Mouse (Mus musculus) fat pad, adult 2 months (tissue): ENCODE results near the gene Prkca.

Experiments
- DNase-seq: peaks from one replicate; pipeline ENCODE4 v3.0.0-alpha.2; 2011; ENCODE audit warnings: low read depth, low spot score; ENCODE audit errors: extremely low read depth

Gene Prkca

DNA sequence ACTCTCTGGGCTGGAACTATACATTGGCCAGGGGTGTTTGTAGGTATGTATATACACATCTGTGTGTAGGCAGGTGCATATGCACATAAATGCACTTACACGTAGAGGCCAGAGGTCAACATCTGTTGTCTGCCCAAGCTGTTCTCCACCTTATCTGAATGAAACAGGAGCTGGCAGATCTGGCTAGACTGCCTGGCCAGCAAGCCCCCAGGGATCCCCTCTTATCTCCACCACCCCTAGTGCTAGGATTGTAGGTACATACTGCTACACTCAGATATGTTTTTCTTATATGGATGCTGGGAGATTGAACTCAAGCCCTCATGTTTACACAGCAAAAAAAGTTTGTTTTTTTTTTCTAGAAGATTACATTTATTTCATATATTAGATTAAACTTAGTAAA lies 79.9 kb downstream of the Prkca start:
- no peak for DNase-seq

DNA sequence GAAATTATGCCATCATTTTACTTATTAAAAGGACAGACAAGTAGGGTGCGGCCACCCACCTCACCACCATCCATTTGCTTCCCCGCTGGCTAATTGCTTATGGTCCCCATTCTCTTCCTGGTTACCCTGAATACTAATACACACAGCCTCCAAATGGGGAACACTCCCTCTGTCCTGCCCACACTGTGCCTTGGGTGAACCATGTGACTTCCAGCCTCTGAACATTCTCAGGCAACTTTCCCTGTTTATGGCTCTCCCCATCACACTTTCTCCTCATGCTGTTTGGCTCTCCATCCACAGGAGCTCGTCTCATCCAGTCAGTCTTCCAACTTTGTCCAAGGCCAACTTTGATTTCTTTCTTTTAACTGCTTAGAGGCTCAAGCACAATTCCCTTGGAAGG lies 80.3 kb downstream of the Prkca start:
- DNase-seq = no peak

GRCm38 (mm10) chr11:108261751-108262160 lies 82.0 kb downstream of the Prkca start:
- no peak for DNase-seq

DNA sequence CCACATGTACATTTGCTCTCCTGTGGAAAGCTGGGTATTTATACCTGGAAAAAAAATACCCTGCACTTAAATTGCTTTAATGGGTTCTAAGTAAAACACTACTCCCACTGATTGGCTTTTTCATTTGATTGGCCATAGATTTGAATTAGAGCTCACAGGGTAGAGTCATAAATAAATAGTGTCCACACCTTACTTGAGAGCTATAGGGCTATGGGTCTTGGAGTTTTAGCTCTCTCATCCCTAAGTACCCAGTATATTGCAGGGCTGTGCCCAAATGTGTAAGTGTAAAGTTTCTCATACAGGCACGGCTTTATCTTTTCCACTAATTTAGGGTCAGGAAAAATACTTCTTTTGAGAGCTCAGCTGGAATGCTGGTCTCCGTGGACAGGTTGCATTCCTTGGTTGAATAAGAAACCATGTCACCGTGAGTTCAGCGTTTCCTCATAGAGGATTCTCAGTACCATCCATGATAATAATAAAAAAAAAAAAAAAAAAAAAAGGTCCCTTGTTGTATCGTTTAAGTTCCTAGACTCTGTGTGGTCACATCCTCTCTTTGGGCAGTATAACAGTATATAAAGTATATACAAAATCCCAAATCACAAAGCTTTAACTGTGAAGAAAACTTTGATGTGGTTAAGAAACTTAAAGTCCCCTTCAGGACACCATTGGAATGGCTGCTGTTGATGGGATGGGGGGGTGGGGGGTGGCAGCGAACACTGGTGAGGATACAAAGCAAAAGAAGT lies 82.8 kb downstream of the Prkca start:
- DNase-seq = no peak

DNA sequence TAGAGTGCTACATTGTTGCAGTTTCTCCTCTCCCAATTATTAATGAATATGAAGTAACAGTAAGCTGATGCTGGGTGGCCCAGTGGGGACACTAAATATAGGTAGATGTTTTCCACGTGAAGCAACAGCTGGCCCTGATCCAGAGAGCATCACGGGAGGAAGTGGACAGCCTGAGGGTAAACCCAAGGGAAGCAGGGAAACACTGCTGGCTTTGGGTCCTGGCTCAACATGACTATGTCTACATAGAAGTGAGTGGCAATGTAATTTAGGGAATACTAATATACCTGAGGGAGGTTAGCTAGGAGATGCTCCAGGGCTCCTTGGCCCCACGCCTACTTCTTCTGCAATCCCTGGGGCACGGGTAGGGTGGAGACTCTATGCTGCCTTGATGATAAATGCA lies 84.3 kb downstream of the Prkca start:
- DNase-seq = no peak

GRCm38 (mm10) chr11:108258811-108259266 lies 84.9 kb downstream of the Prkca start:
- DNase-seq = no peak

- no peak for DNase-seq
Observed at GRCm38 (mm10) chr11:108257921-108258320, 85.8 kb downstream of the Prkca start.

GRCm38 (mm10) chr11:108254681-108255080 lies 89.0 kb downstream of the Prkca start:
- DNase-seq = no peak

- no peak for DNase-seq
Observed at GRCm38 (mm10) chr11:108251924-108252775, 91.6 kb downstream of the Prkca start.

GRCm38 (mm10) chr11:108250829-108251637 lies 92.7 kb downstream of the Prkca start:
- DNase-seq = no peak

- DNase-seq = no peak
Observed at GRCm38 (mm10) chr11:108250146-108250635, 93.5 kb downstream of the Prkca start.

GRCm38 (mm10) chr11:108249487-108249886 lies 94.2 kb downstream of the Prkca start:
- no peak for DNase-seq

- DNase-seq = no peak
Observed at GRCm38 (mm10) chr11:108249047-108249403, 94.7 kb downstream of the Prkca start.

- DNase-seq = no peak
Observed at GRCm38 (mm10) chr11:108248218-108249046, 95.3 kb downstream of the Prkca start.

- no peak for DNase-seq
Observed at GRCm38 (mm10) chr11:108247121-108247863, 96.4 kb downstream of the Prkca start.

DNA sequence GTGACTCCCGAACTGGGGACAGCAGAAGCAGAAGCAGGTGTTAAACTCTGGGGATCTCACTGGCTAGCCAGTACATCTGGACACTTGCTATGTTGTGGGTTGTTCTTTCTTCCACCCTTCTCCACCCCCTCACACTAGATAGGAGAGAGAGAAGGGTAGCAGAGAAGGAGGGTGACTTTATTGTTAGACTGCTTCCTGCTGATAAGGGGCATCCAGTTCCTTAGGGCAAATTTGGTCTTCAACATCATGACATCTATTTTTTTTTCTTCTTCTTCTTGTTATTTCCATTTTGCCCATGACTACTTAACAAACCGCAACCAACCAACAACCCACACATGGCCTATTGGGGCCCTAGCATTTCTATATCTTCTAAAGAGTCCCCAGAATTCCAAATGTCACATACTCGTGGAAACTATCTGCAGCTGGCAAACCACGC lies 97.4 kb downstream of the Prkca start:
- no peak for DNase-seq

DNA sequence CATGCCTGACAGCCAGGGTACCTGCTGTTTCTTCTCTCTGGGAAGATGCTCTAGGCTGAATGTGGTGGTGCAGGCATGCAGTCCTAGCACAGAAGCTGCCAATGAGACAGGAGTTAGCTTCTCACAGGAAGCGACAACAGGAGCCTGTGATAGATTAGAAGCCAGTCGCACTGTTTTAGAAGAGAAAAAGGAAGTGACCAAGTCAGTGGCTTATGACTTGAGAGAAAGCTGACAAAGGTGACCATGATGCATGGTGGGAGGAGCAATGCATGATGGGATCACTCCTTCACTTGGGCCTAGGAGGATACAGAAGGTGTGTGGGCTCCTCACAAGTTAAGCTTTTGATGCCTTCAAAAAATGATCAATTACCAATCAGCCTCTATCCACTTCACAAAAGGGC lies 99.5 kb downstream of the Prkca start:
- no peak for DNase-seq

DNA sequence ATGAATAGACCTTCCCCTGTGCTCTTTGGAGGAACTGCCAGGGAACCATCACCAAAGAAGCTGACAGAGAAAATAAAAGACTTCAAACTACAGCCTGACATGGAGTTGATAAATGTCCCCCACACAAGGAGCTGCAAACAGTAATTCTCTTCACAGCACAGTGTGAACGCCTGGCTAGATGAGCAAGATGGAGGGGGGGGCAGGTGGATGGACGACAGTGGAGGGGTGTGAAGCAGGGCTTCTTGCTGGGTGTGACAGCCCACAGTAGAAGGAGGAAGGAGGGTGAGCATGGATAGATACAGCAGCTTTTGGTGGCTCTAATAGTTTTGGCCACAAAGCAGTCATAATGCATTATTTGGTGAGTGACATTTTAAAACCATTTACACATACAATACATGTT lies 100.1 kb downstream of the Prkca start:
- DNase-seq = no peak

DNA sequence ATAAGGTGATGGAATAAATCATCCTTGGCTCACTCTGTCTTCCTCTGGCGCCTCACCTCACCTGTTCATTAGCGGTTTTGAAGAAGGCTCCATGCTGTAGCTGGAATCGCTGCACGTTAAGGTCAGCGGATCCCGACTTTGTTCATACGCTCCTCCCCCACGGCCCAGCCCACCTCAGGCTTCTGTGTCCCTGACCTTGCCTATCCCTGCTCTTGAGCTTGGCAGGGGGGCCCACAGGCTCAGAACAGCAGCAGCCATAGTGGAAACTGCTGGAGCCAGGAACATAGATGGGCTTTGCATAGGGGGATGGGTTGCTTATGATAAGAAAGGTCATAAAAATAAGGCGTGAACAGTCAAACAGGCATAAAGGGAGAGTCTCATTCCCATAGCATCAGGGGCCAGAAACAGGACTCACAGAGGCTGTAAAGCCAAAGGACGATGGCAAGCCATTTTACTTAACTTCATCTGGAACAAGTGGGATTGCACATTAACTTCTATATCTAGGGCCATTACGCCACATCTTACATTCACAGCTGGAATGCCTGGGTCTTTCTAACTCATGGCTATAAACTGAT lies 102.7 kb downstream of the Prkca start:
- DNase-seq = no peak
